Mouse (Mus musculus) limb, embryonic 14.5 days (tissue): ENCODE data around the gene Prkcq. TPM values are rescaled to one million over a fixed set of nuclear protein-coding genes. Genes with fewer than 3 reads are reported as not detected.

Source experiments
- ATAC-seq: fragments of 200-750 bp; cut with Nextera tagmentation; 2 replicates; pipeline ENCODE4 v1.8.0; 2017; ENCODE audit warnings: low read depth, moderate number of reproducible peaks, moderate TSS enrichment; ENCODE audit not compliant: low FRiP score
- DNase-seq: peaks from one replicate; pipeline ENCODE4 v3.0.0-alpha.2; 2015; ENCODE audit warnings: low spot score
- H3K27ac ChIP-seq: fragments of 300-500 bp; sonication (generic); replicated peaks from 2 replicates; pipeline ENCODE4 v1.5.1; 2014; ENCODE audit warnings: low read depth, mild to moderate bottlenecking, low read length, moderate library complexity, mixed read lengths
- H3K27me3 ChIP-seq: fragments of 300-500 bp; sonication (generic); 2 replicates; pipeline ENCODE4 v1.6.1; 2014; ENCODE audit warnings: low read length, mixed read lengths; ENCODE audit not compliant: control insufficient read depth, insufficient read depth
- H3K36me3 ChIP-seq: fragments of 300-500 bp; sonication (generic); 2 replicates; pipeline ENCODE4 v1.6.1; 2014; ENCODE audit warnings: mild to moderate bottlenecking, low read length, moderate library complexity, mixed read lengths; ENCODE audit not compliant: control insufficient read depth, insufficient read depth
- H3K4me1 ChIP-seq: fragments of 300-500 bp; sonication (generic); 2 replicates; pipeline ENCODE4 v1.6.1; 2014; ENCODE audit warnings: antibody characterized with exemption, low read length, mixed read lengths; ENCODE audit not compliant: control insufficient read depth, insufficient read depth
- H3K4me2 ChIP-seq: fragments of 300-500 bp; sonication (generic); replicated peaks from 2 replicates; pipeline ENCODE4 v1.6.1; 2014; ENCODE audit warnings: low read depth, mild to moderate bottlenecking, low read length, moderate library complexity; ENCODE audit not compliant: severe bottlenecking
- H3K4me3 ChIP-seq: fragments of 300-500 bp; sonication (generic); replicated peaks from 2 replicates; pipeline ENCODE4 v1.5.1; 2014; ENCODE audit warnings: low read length
- H3K9ac ChIP-seq: fragments of 300-500 bp; sonication (generic); 2 replicates; pipeline ENCODE4 v1.6.1; 2014; ENCODE audit warnings: mild to moderate bottlenecking, low read depth, low read length, moderate library complexity; ENCODE audit not compliant: severe bottlenecking
- H3K9me3 ChIP-seq: fragments of 300-500 bp; sonication (generic); 2 replicates; pipeline ENCODE4 v1.6.1; 2016; ENCODE audit warnings: low read length; ENCODE audit not compliant: control insufficient read depth
- POLR2A ChIP-seq: fragments of 200-500 bp; IDR thresholded peaks from 2 replicates; pipeline ENCODE4 v1.8.0; 2012; ENCODE audit warnings: inconsistent platforms, mild to moderate bottlenecking, moderate library complexity, borderline replicate concordance; ENCODE audit not compliant: insufficient read depth, insufficient read length; ENCODE audit errors: extremely low read depth
- WGBS: fragments of 180-500 bp; shearing (Covaris S2); extraction: QIAGEN DNeasy Blood & Tissue Kit; methylation state at CpG from one replicate; pipeline ENCODE4 v1.1.7; 2014; 5-methylcytosine and 5-hydroxymethylcytosine counted together
- polyA plus RNA-seq, 2 experiments: library from polyadenylated mRNA; depleted of rRNA in 1 of 2; stranded (reverse) in 1 of 2; unstranded in 1 of 2; fragments of >200 nt; fragmentation: Nextera tagmentation in 1 of 2; extraction: Ambion mirVana in 1 of 2; gene quantifications; 2 replicates each; pipeline versions ENCODE4 v1.2.1 to v1.2.3; 2012 to 2014

Prkcq gene
- polyA plus RNA-seq, 2 experiments, result 2.5 to 3.6 TPM

DNA sequence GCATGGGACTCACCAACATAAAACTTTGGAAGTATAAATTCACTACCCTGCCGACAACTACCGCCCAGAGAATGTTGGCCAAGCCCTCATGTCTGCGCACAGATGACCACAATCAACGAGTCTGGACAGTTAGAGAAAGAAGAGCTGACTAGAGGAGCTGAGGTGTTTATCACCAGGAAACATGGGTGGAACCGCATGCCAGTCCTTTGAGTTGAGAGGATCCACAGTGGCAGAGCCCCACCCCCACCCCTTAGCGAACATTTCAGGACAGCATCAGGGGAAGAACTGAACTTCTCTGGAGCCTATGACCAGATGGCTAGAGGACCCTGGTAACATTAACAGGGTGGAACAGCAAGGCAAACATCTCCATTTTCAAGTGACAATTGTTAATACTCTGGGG lies 37.4 kb downstream of the Prkcq start:
- WGBS, result 69% methylated on average over 6 of the region's 6 CpGs
- TF ChIP-seq POLR2A, result no peak
- H3K9ac ChIP-seq, result no peak overlapping the region
- ATAC-seq, result no peak
- H3K9me3 ChIP-seq, result no peaks in the 10 kb centered on the region
- H3K4me1 ChIP-seq, result no peaks in the 10 kb centered on the region
- no peak overlapping the region for H3K4me3 ChIP-seq
- no peaks in the 10 kb centered on the region for H3K36me3 ChIP-seq
- DNase-seq, result no peak
- H3K4me2 ChIP-seq, result no peak overlapping the region
- no peak overlapping the region for H3K27ac ChIP-seq
- no peaks in the 10 kb centered on the region for H3K27me3 ChIP-seq

DNA sequence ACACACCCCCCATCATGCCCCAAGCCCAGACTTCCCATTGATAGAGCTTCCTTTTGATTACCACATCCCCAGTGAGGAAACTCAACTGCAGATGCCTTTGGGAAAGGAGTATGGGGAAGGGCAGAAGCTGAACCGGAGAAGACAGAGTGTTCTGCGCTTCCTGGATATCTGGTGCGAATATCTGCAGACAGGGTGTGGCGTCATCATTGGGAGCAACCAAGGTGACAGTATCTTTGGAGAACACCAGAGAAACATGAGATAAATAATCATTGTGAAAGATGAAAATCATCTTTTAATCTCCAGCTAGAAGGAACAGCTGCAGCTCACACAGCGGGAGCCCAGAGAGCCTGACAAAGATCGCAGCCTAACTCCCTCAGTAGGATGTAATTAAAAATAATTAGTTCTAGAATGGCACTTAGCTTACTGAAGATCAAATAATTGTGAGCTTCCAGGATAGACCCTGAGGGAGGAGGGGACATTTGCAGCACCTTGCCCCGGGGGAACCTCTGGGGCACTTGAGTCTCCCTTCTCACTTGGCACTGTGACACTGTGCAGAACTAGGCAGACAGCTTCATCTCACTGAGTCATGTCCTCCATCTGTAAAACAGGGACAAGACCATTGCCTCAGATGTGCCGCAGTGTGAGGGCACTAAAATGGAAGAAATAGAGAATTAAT lies 38.5 kb downstream of the Prkcq start:
- H3K9me3 ChIP-seq, result no peaks in the 10 kb centered on the region
- no peak overlapping the region for H3K4me2 ChIP-seq
- no peak overlapping the region for H3K9ac ChIP-seq
- H3K4me3 ChIP-seq, result no peak overlapping the region
- 61% methylated on average over 8 of the region's 8 CpGs for WGBS
- H3K27me3 ChIP-seq, result no peaks in the 10 kb centered on the region
- H3K27ac ChIP-seq, result no peak overlapping the region
- H3K4me1 ChIP-seq, result no peaks in the 10 kb centered on the region
- DNase-seq (no peak), ATAC-seq (no peak)
- no peak for TF ChIP-seq POLR2A
- no peaks in the 10 kb centered on the region for H3K36me3 ChIP-seq

DNA sequence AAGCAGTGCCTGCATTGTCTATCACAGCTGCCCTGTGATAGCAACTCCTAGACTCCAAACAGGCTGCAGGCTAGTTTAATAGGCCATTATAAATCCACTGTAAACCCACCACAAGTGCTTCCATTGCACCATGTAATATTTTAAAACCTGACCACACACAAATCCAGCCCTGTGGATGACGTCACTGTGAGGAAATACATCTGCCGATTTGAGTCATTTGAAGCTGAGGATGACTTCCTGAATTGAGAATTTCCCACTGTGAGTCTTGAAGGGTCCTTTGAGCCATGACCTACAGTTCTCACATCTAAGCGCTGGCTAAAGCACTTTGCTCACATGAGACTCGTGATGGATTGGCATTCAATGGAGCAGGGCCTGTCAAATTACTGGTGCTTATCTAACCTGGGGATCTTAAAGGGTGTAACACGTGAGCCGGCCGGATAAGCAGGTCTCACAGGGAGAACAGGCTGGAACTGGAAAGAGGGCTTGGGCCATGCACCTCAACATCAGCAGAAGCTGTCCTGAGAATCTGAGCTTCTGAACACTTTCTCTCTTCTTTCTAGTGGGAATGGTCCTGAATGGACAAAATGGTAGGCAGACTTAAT lies 40.2 kb downstream of the Prkcq start:
- ATAC-seq (no peak), DNase-seq (no peak)
- Histone ChIP-seq H3K4me3 (no peak overlapping the region), H3K9me3 (no peaks in the 10 kb centered on the region), H3K27ac (no peak overlapping the region), H3K4me2 (no peak overlapping the region), H3K36me3 (no peaks in the 10 kb centered on the region), H3K9ac (no peak overlapping the region), H3K27me3 (no peaks in the 10 kb centered on the region), H3K4me1 (no peaks in the 10 kb centered on the region)
- TF ChIP-seq POLR2A, result no peak
- 45% methylated on average over 7 of the region's 7 CpGs for WGBS

DNA sequence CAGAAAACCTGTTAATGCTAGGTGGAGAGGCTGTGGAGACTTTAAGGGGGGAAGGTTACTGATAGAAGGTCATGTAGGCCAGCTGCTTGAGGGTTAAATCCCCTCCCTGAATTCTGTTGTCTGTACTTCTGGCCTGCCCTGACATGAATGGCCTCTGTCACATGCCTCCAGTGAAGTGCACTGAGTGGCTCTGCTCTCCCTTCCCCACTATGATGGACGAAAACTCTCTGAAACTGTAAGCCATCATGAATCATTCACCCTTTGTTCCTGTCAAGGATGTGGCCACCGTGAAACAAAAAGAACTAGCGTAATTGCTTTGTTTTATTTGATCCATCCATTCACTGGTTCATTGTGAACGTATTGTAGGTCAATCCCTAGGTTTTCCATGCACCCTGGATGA lies 44.5 kb downstream of the Prkcq start:
- ATAC-seq (no peak), DNase-seq (no peak)
- Histone ChIP-seq H3K27ac (no peak overlapping the region), H3K4me3 (no peak overlapping the region), H3K4me1 (no peaks in the 10 kb centered on the region), H3K4me2 (no peak overlapping the region), H3K27me3 (no peaks in the 10 kb centered on the region), H3K9me3 (no peaks in the 10 kb centered on the region), H3K9ac (no peak overlapping the region), H3K36me3 (no peaks in the 10 kb centered on the region)
- TF ChIP-seq POLR2A, result no peak
- 71% methylated on average over 4 of the region's 4 CpGs for WGBS

DNA sequence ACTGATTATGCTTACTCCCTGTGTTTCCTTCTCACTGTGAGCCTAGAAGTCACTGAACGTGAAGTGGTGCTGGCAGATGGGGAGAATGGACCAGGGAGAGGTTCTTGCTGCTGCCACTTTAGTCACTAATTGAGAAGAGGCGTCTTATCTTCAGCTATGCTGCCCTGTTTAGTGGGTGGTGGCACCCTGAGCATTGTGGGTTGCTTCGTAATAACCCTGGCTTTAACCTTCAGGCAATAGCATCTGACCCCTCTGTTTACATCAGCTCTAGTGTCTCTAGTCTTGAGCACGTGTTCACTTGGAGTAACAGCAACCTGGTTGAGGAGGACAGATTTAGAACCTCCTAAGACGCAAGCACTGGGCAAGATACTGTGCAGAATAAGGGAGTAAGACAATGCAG lies 44.9 kb downstream of the Prkcq start:
- no peak overlapping the region for H3K27ac ChIP-seq
- ATAC-seq (no peak), DNase-seq (no peak)
- no peaks in the 10 kb centered on the region for H3K9me3 ChIP-seq
- no peaks in the 10 kb centered on the region for H3K27me3 ChIP-seq
- no peak overlapping the region for H3K4me3 ChIP-seq
- no peak overlapping the region for H3K9ac ChIP-seq
- no peak for TF ChIP-seq POLR2A
- no peak overlapping the region for H3K4me2 ChIP-seq
- WGBS, result 75% methylated on average over 5 of the region's 5 CpGs
- H3K4me1 ChIP-seq, result no peaks in the 10 kb centered on the region
- no peaks in the 10 kb centered on the region for H3K36me3 ChIP-seq
